In the genomic region with DNA sequence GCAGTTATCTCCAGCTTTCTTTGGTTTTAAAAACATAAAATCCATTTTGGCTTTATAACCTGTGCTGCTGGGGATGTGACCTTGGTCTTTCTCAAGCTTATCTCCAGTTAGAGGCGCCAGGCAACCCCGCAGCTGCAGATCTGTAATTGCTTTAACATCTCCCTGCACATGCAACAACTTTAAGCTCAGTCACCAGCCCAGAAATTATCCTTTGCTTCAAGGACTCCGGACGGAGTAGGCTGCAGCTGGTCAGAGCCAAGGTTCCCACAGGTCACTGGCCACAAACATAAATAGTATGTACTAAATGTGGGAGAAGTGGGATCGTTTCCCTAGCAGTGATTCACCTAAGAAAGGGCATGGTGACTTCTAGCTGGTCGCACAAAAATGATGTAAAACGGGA, we compare ENCODE assay signal across 17 mouse cellular contexts.
DNase-seq lines count a peak whose midpoint lies in the region; ATAC-seq lines count a peak whose summit lies in the region.
"Had no signal": no experiment of that assay in that cellular context is flagged by ENCODE, and none has a peak within 500 bp of the region (broad histone marks: within the 10 kb centered on the region; RNA-seq: fewer than 3 reads in every experiment).

No protein-coding gene starts in this region.

- peaks cover 52% of the 10 kb centered on the region for H3K36me3 ChIP-seq in heart, embryonic 14.5 days (ENCODE audit: control insufficient read depth, insufficient read depth, low read length)
- no peaks in the 10 kb centered on the region for H3K36me3 ChIP-seq in midbrain, embryonic 10.5 days

- H3K9me3 ChIP-seq in heart, embryonic 14.5 days (ENCODE audit: control insufficient read depth, low read length) = no peaks in the 10 kb centered on the region
- H3K9me3 ChIP-seq in midbrain, embryonic 10.5 days (replicated peaks) = no peaks in the 10 kb centered on the region
- H3K9me3 ChIP-seq: forebrain, embryonic 13.5 days had no signal

- peaks cover 11 to 16% of the 10 kb centered on the region in 2 experiments for H3K4me1 ChIP-seq in heart, embryonic 14.5 days (ENCODE audit: control insufficient read depth in 2 of 2, insufficient read depth in 2 of 2, low read length in 2 of 2)
- H3K4me1 ChIP-seq in midbrain, embryonic 10.5 days = peaks cover 3% of the 10 kb centered on the region; the same call in 1 of the 2 replicates
- H3K4me1 ChIP-seq: forebrain, embryonic 13.5 days had no signal

- H3K27ac ChIP-seq in heart, embryonic 14.5 days (replicated peaks in 1 of 2; ENCODE audit: control insufficient read depth in 1 of 2, insufficient read depth in 1 of 2, low read depth in 2 of 2, low read length in 2 of 2) = peak overlapping the region in 1 of 2 experiments; percentile 42; a peak in 1 of 4 replicates
- H3K27ac ChIP-seq in midbrain, embryonic 10.5 days (replicated peaks) = no peak overlapping the region
- H3K27ac ChIP-seq: forebrain, embryonic 13.5 days; hindbrain, postnatal 0 days; kidney, postnatal 0 days had no signal

- DNase-seq in heart, postnatal 10 days = no peak
- DNase-seq in kidney, postnatal 4 days = peak; percentile 16 to 28
- DNase-seq in kidney, adult 9 months = no peak
- DNase-seq in testis, postnatal 14 days (ENCODE audit: low spot score) = peak; percentile 21
- DNase-seq in testis, postnatal 10 days (ENCODE audit: low spot score) = no peak
- no peak for DNase-seq in midbrain, embryonic 10.5 days (ENCODE audit: low spot score)
- DNase-seq: cerebellum, adult 18-20 months; cerebellum, postnatal 36 days; heart, postnatal 4 days; liver; liver, postnatal 0 days; midbrain, embryonic 14.5 days; thymus, adult 2 months had no signal

- 40% methylated on average over 7 of the region's 7 CpGs for WGBS in heart, embryonic 14.5 days
- 84% methylated on average over 7 of the region's 7 CpGs for WGBS in midbrain, embryonic 10.5 days

- intact Hi-C loops in heart, postnatal 10 days (cut with DNase I) = no loop called here

- H3K27me3 ChIP-seq in heart, embryonic 14.5 days (ENCODE audit: control insufficient read depth, insufficient read depth, low read length) = no peaks in the 10 kb centered on the region
- no peaks in the 10 kb centered on the region for H3K27me3 ChIP-seq in midbrain, embryonic 10.5 days (ENCODE audit: low read depth, poor library complexity, severe bottlenecking)
- H3K27me3 ChIP-seq: forebrain, embryonic 13.5 days had no signal

- no peak overlapping the region; the same call in 1 of the 2 replicates for H3K4me2 ChIP-seq in heart, embryonic 14.5 days (ENCODE audit: low read length)
- H3K4me2 ChIP-seq: forebrain, embryonic 13.5 days had no signal

- ATAC-seq in heart, embryonic 14.5 days (ENCODE audit: insufficient number of reproducible peaks, insufficient read depth, low FRiP score, low read depth) = no peak
- ATAC-seq: forebrain, embryonic 13.5 days; hindbrain, postnatal 0 days; liver, postnatal 0 days had no signal

- no peak overlapping the region for H3K4me3 ChIP-seq in heart, embryonic 14.5 days (ENCODE audit: control insufficient read depth in 1 of 2, insufficient read depth in 1 of 2, low read depth in 1 of 2, low read length in 2 of 2)
- no peak overlapping the region for H3K4me3 ChIP-seq in midbrain, embryonic 10.5 days
- H3K4me3 ChIP-seq: forebrain, embryonic 13.5 days had no signal

- H3K9ac ChIP-seq in heart, embryonic 14.5 days (ENCODE audit: low read length) = peak overlapping the region; percentile 38; the same call in 1 of the 2 replicates
- H3K9ac ChIP-seq: forebrain, embryonic 13.5 days; liver, postnatal 0 days had no signal

Comparison
In these comparisons a context has a peak if more than half of its experiments do, and no peak if none do; other contexts are left out.
1. DNase-seq: peak in kidney, postnatal 4 days (2 of 2) and testis, postnatal 14 days (single experiment); none in heart, postnatal 10 days (0 of 2), kidney, adult 9 months (single experiment), testis, postnatal 10 days (single experiment) and midbrain, embryonic 10.5 days (single experiment).